Mouse (Mus musculus): ENCODE measurements around the gene C8b. TPM values are rescaled to one million over a fixed set of nuclear protein-coding genes. Genes with fewer than 3 reads are reported as not detected.

Gene C8b
- polyA plus RNA-seq, 1 experiment from 2014 or later: not detected

GRCm38 (mm10) chr4:104792111-104792510 lies 26.0 kb downstream of the C8b start:
- no peak overlapping the region for H3K27ac ChIP-seq (replicated peaks; ENCODE audit: low read depth, low read length)
- H3K9ac ChIP-seq (replicated peaks; ENCODE audit: low read length): no peak overlapping the region
- no peak for DNase-seq
- H3K4me3 ChIP-seq (replicated peaks; ENCODE audit: low read depth, low read length): no peak overlapping the region
- H3K36me3 ChIP-seq (ENCODE audit: control insufficient read depth, insufficient read depth, low read length): no peaks in the 10 kb centered on the region
- no peaks in the 10 kb centered on the region for H3K9me3 ChIP-seq (ENCODE audit: control insufficient read depth, low read length)
- H3K4me2 ChIP-seq (ENCODE audit: low read length): no peak overlapping the region
- 84% methylated on average over 4 of the region's 4 CpGs for WGBS
- no peaks in the 10 kb centered on the region for H3K4me1 ChIP-seq (ENCODE audit: control insufficient read depth, insufficient read depth, low read length)
- ATAC-seq (ENCODE audit: low FRiP score, low TSS enrichment): no peak
- H3K27me3 ChIP-seq (ENCODE audit: control insufficient read depth, insufficient read depth, low read length): no peaks in the 10 kb centered on the region

GRCm38 (mm10) chr4:104798951-104799350 lies 32.8 kb downstream of the C8b start:
- Histone ChIP-seq H3K9ac (replicated peaks; ENCODE audit: low read length) (no peak overlapping the region), H3K27me3 (ENCODE audit: control insufficient read depth, insufficient read depth, low read length) (no peaks in the 10 kb centered on the region), H3K4me1 (ENCODE audit: control insufficient read depth, insufficient read depth, low read length) (no peaks in the 10 kb centered on the region), H3K4me2 (ENCODE audit: low read length) (no peak overlapping the region), H3K9me3 (ENCODE audit: control insufficient read depth, low read length) (no peaks in the 10 kb centered on the region), H3K4me3 (replicated peaks; ENCODE audit: low read depth, low read length) (no peak overlapping the region), H3K27ac (replicated peaks; ENCODE audit: low read depth, low read length) (no peak overlapping the region), H3K36me3 (ENCODE audit: control insufficient read depth, insufficient read depth, low read length) (no peaks in the 10 kb centered on the region)
- no peak for ATAC-seq (ENCODE audit: low FRiP score, low TSS enrichment)
- WGBS: 85% methylated on average over 9 of the region's 9 CpGs
- DNase-seq: no peak

- 85% methylated on average over 3 of the region's 3 CpGs for WGBS
- Histone ChIP-seq H3K4me1 (ENCODE audit: control insufficient read depth, insufficient read depth, low read length) (no peaks in the 10 kb centered on the region), H3K4me3 (replicated peaks; ENCODE audit: low read depth, low read length) (no peak overlapping the region), H3K27ac (replicated peaks; ENCODE audit: low read depth, low read length) (no peak overlapping the region), H3K4me2 (ENCODE audit: low read length) (no peak overlapping the region), H3K27me3 (ENCODE audit: control insufficient read depth, insufficient read depth, low read length) (no peaks in the 10 kb centered on the region), H3K9ac (replicated peaks; ENCODE audit: low read length) (no peak overlapping the region), H3K9me3 (ENCODE audit: control insufficient read depth, low read length) (no peaks in the 10 kb centered on the region), H3K36me3 (ENCODE audit: control insufficient read depth, insufficient read depth, low read length) (no peaks in the 10 kb centered on the region)
- ATAC-seq (ENCODE audit: low FRiP score, low TSS enrichment) (no peak), DNase-seq (no peak)
These were observed 35.5 kb downstream of the C8b start for GRCm38 (mm10) chr4:104801625-104802024.

- H3K9me3 ChIP-seq (ENCODE audit: control insufficient read depth, low read length): no peaks in the 10 kb centered on the region
- H3K27ac ChIP-seq (replicated peaks; ENCODE audit: low read depth, low read length): no peak overlapping the region
- H3K4me3 ChIP-seq (replicated peaks; ENCODE audit: low read depth, low read length): no peak overlapping the region
- ATAC-seq (ENCODE audit: low FRiP score, low TSS enrichment) (no peak), DNase-seq (no peak)
- no peaks in the 10 kb centered on the region for H3K4me1 ChIP-seq (ENCODE audit: control insufficient read depth, insufficient read depth, low read length)
- no peaks in the 10 kb centered on the region for H3K27me3 ChIP-seq (ENCODE audit: control insufficient read depth, insufficient read depth, low read length)
- H3K36me3 ChIP-seq (ENCODE audit: control insufficient read depth, insufficient read depth, low read length): no peaks in the 10 kb centered on the region
- 85% methylated on average over 4 of the region's 4 CpGs for WGBS
- no peak overlapping the region for H3K9ac ChIP-seq (replicated peaks; ENCODE audit: low read length)
- no peak overlapping the region for H3K4me2 ChIP-seq (ENCODE audit: low read length)
These were observed 38.0 kb downstream of the C8b start for GRCm38 (mm10) chr4:104804100-104804499.

- Histone ChIP-seq H3K36me3 (ENCODE audit: control insufficient read depth, insufficient read depth, low read length) (no peaks in the 10 kb centered on the region), H3K9me3 (ENCODE audit: control insufficient read depth, low read length) (no peaks in the 10 kb centered on the region), H3K4me2 (ENCODE audit: low read length) (no peak overlapping the region), H3K4me1 (ENCODE audit: control insufficient read depth, insufficient read depth, low read length) (no peaks in the 10 kb centered on the region), H3K27me3 (ENCODE audit: control insufficient read depth, insufficient read depth, low read length) (no peaks in the 10 kb centered on the region), H3K4me3 (replicated peaks; ENCODE audit: low read depth, low read length) (no peak overlapping the region), H3K9ac (replicated peaks; ENCODE audit: low read length) (no peak overlapping the region), H3K27ac (replicated peaks; ENCODE audit: low read depth, low read length) (no peak overlapping the region)
- peak; percentile 36 for DNase-seq
- WGBS: 63% methylated on average over 19 of the region's 19 CpGs
- ATAC-seq (ENCODE audit: low FRiP score, low TSS enrichment): no peak
These were observed 39.5 kb downstream of the C8b start for GRCm38 (mm10) chr4:104805414-104806257.

GRCm38 (mm10) chr4:104810710-104811286 lies 44.7 kb downstream of the C8b start:
- Histone ChIP-seq H3K4me1 (ENCODE audit: control insufficient read depth, insufficient read depth, low read length) (no peaks in the 10 kb centered on the region), H3K27ac (replicated peaks; ENCODE audit: low read depth, low read length) (no peak overlapping the region), H3K9ac (replicated peaks; ENCODE audit: low read length) (no peak overlapping the region; the same call in 1 of the 2 replicates), H3K27me3 (ENCODE audit: control insufficient read depth, insufficient read depth, low read length) (no peaks in the 10 kb centered on the region), H3K4me3 (replicated peaks; ENCODE audit: low read depth, low read length) (no peak overlapping the region), H3K36me3 (ENCODE audit: control insufficient read depth, insufficient read depth, low read length) (no peaks in the 10 kb centered on the region), H3K9me3 (ENCODE audit: control insufficient read depth, low read length) (no peaks in the 10 kb centered on the region), H3K4me2 (ENCODE audit: low read length) (no peak overlapping the region)
- ATAC-seq (ENCODE audit: low FRiP score, low TSS enrichment) (no peak), DNase-seq (peak; percentile 23)
- 66% methylated on average over 10 of the region's 10 CpGs for WGBS

- ATAC-seq (ENCODE audit: low FRiP score, low TSS enrichment) (no peak), DNase-seq (no peak)
- no peak overlapping the region for H3K4me2 ChIP-seq (ENCODE audit: low read length)
- no peaks in the 10 kb centered on the region for H3K27me3 ChIP-seq (ENCODE audit: control insufficient read depth, insufficient read depth, low read length)
- no peak overlapping the region for H3K9ac ChIP-seq (replicated peaks; ENCODE audit: low read length)
- no peaks in the 10 kb centered on the region for H3K9me3 ChIP-seq (ENCODE audit: control insufficient read depth, low read length)
- H3K4me1 ChIP-seq (ENCODE audit: control insufficient read depth, insufficient read depth, low read length): no peaks in the 10 kb centered on the region
- 58% methylated on average over 2 of the region's 2 CpGs for WGBS
- H3K27ac ChIP-seq (replicated peaks; ENCODE audit: low read depth, low read length): no peak overlapping the region
- no peaks in the 10 kb centered on the region for H3K36me3 ChIP-seq (ENCODE audit: control insufficient read depth, insufficient read depth, low read length)
- no peak overlapping the region for H3K4me3 ChIP-seq (replicated peaks; ENCODE audit: low read depth, low read length)
These were observed 47.5 kb downstream of the C8b start for GRCm38 (mm10) chr4:104813617-104814016.

- WGBS: 90% methylated on average over 4 of the region's 4 CpGs
- no peak overlapping the region for H3K4me2 ChIP-seq (ENCODE audit: low read length)
- ATAC-seq (ENCODE audit: low FRiP score, low TSS enrichment) (no peak), DNase-seq (no peak)
- H3K4me3 ChIP-seq (replicated peaks; ENCODE audit: low read depth, low read length): no peak overlapping the region
- no peaks in the 10 kb centered on the region for H3K36me3 ChIP-seq (ENCODE audit: control insufficient read depth, insufficient read depth, low read length)
- no peaks in the 10 kb centered on the region for H3K4me1 ChIP-seq (ENCODE audit: control insufficient read depth, insufficient read depth, low read length)
- H3K9me3 ChIP-seq (ENCODE audit: control insufficient read depth, low read length): no peaks in the 10 kb centered on the region
- H3K9ac ChIP-seq (replicated peaks; ENCODE audit: low read length): no peak overlapping the region
- no peak overlapping the region for H3K27ac ChIP-seq (replicated peaks; ENCODE audit: low read depth, low read length)
- no peaks in the 10 kb centered on the region for H3K27me3 ChIP-seq (ENCODE audit: control insufficient read depth, insufficient read depth, low read length)
These were observed 50.6 kb downstream of the C8b start for GRCm38 (mm10) chr4:104816519-104817232.
